Mouse (Mus musculus): ENCODE results near the gene Cryaa. TPM values are rescaled to one million over a fixed set of nuclear protein-coding genes. Genes with fewer than 3 reads are reported as not detected.

Cryaa gene
- polyA plus RNA-seq, 1 experiment from 2014 or later: not detected

- H3K27ac ChIP-seq (ENCODE audit: low read depth, low read length): no peak overlapping the region
- peaks cover 8% of the 10 kb centered on the region for H3K4me1 ChIP-seq (ENCODE audit: control insufficient read depth, insufficient read depth, low read length)
- no peak overlapping the region for H3K9ac ChIP-seq (ENCODE audit: low read length)
- H3K9me3 ChIP-seq (ENCODE audit: control insufficient read depth, low read length): no peaks in the 10 kb centered on the region
- no peak overlapping the region for H3K4me2 ChIP-seq (ENCODE audit: low read depth)
- H3K4me3 ChIP-seq (ENCODE audit: low read depth, low read length): no peak overlapping the region
- ATAC-seq (ENCODE audit: insufficient read depth, low FRiP score, low TSS enrichment) (no peak), DNase-seq (ENCODE audit: low spot score) (no peak)
- WGBS: 75% methylated on average over 8 of the region's 8 CpGs
- H3K36me3 ChIP-seq (ENCODE audit: control insufficient read depth, insufficient read depth, low read length): no peaks in the 10 kb centered on the region
- H3K27me3 ChIP-seq (ENCODE audit: control insufficient read depth, insufficient read depth, low read length): no peaks in the 10 kb centered on the region
Measured at GRCm38 (mm10) chr17:31671698-31672097, 5.9 kb upstream of the Cryaa start.

GRCm38 (mm10) chr17:31672279-31672678 is 5.3 kb upstream of the Cryaa start:
- Histone ChIP-seq H3K4me2 (ENCODE audit: low read depth) (no peak overlapping the region), H3K9ac (ENCODE audit: low read length) (no peak overlapping the region), H3K27ac (ENCODE audit: low read depth, low read length) (no peak overlapping the region), H3K36me3 (ENCODE audit: control insufficient read depth, insufficient read depth, low read length) (no peaks in the 10 kb centered on the region), H3K9me3 (ENCODE audit: control insufficient read depth, low read length) (no peaks in the 10 kb centered on the region), H3K4me1 (ENCODE audit: control insufficient read depth, insufficient read depth, low read length) (peaks cover 8% of the 10 kb centered on the region), H3K27me3 (ENCODE audit: control insufficient read depth, insufficient read depth, low read length) (no peaks in the 10 kb centered on the region), H3K4me3 (ENCODE audit: low read depth, low read length) (no peak overlapping the region)
- DNase-seq (ENCODE audit: low spot score): no peak
- 87% methylated on average over 12 of the region's 12 CpGs for WGBS
- no peak for ATAC-seq (ENCODE audit: insufficient read depth, low FRiP score, low TSS enrichment)

- H3K4me1 ChIP-seq (ENCODE audit: control insufficient read depth, insufficient read depth, low read length): peaks cover 8% of the 10 kb centered on the region
- H3K36me3 ChIP-seq (ENCODE audit: control insufficient read depth, insufficient read depth, low read length): no peaks in the 10 kb centered on the region
- no peak overlapping the region for H3K27ac ChIP-seq (ENCODE audit: low read depth, low read length)
- 92% methylated on average over 1 of the region's 1 CpGs for WGBS
- H3K4me2 ChIP-seq (ENCODE audit: low read depth): no peak overlapping the region
- ATAC-seq (ENCODE audit: insufficient read depth, low FRiP score, low TSS enrichment) (no peak), DNase-seq (ENCODE audit: low spot score) (no peak)
- no peaks in the 10 kb centered on the region for H3K9me3 ChIP-seq (ENCODE audit: control insufficient read depth, low read length)
- H3K27me3 ChIP-seq (ENCODE audit: control insufficient read depth, insufficient read depth, low read length): no peaks in the 10 kb centered on the region
- no peak overlapping the region for H3K9ac ChIP-seq (ENCODE audit: low read length)
- H3K4me3 ChIP-seq (ENCODE audit: low read depth, low read length): no peak overlapping the region
Measured at GRCm38 (mm10) chr17:31674426-31674825, 3.2 kb upstream of the Cryaa start.

GRCm38 (mm10) chr17:31680450-31680849 is 2.8 kb downstream of the Cryaa start:
- Histone ChIP-seq H3K27ac (ENCODE audit: low read depth, low read length) (no peak overlapping the region), H3K27me3 (ENCODE audit: control insufficient read depth, insufficient read depth, low read length) (no peaks in the 10 kb centered on the region), H3K36me3 (ENCODE audit: control insufficient read depth, insufficient read depth, low read length) (no peaks in the 10 kb centered on the region), H3K9me3 (ENCODE audit: control insufficient read depth, low read length) (no peaks in the 10 kb centered on the region), H3K4me3 (ENCODE audit: low read depth, low read length) (no peak overlapping the region), H3K9ac (ENCODE audit: low read length) (no peak overlapping the region), H3K4me1 (ENCODE audit: control insufficient read depth, insufficient read depth, low read length) (no peaks in the 10 kb centered on the region), H3K4me2 (ENCODE audit: low read depth) (no peak overlapping the region)
- no peak for ATAC-seq (ENCODE audit: insufficient read depth, low FRiP score, low TSS enrichment)
- 80% methylated on average over 2 of the region's 2 CpGs for WGBS
- DNase-seq (ENCODE audit: low spot score): no peak

- no peaks in the 10 kb centered on the region for H3K27me3 ChIP-seq (ENCODE audit: control insufficient read depth, insufficient read depth, low read length)
- H3K36me3 ChIP-seq (ENCODE audit: control insufficient read depth, insufficient read depth, low read length): no peaks in the 10 kb centered on the region
- H3K4me2 ChIP-seq (ENCODE audit: low read depth): no peak overlapping the region
- DNase-seq (ENCODE audit: low spot score): peak; percentile 82
- WGBS: 18% methylated on average over 17 of the region's 17 CpGs
- H3K9me3 ChIP-seq (ENCODE audit: control insufficient read depth, low read length): no peaks in the 10 kb centered on the region
- H3K9ac ChIP-seq (ENCODE audit: low read length): peak overlapping the region; percentile 11
- no peak overlapping the region for H3K4me3 ChIP-seq (ENCODE audit: low read depth, low read length)
- 0 out of 2 replicates have a peak, but pooled peaks cover 2% of the 10 kb centered on the region for H3K4me1 ChIP-seq (ENCODE audit: control insufficient read depth, insufficient read depth, low read length)
- no peak overlapping the region for H3K27ac ChIP-seq (ENCODE audit: low read depth, low read length)
- peak; percentile 81 for ATAC-seq (ENCODE audit: insufficient read depth, low FRiP score, low TSS enrichment)
Measured at GRCm38 (mm10) chr17:31685514-31686224, 8.1 kb downstream of the Cryaa start.

GRCm38 (mm10) chr17:31686225-31686564 is 8.6 kb downstream of the Cryaa start:
- H3K4me2 ChIP-seq (ENCODE audit: low read depth): no peak overlapping the region
- no peak overlapping the region for H3K27ac ChIP-seq (ENCODE audit: low read depth, low read length)
- H3K36me3 ChIP-seq (ENCODE audit: control insufficient read depth, insufficient read depth, low read length): no peaks in the 10 kb centered on the region
- WGBS: 45% methylated on average over 3 of the region's 3 CpGs
- no peaks in the 10 kb centered on the region for H3K9me3 ChIP-seq (ENCODE audit: control insufficient read depth, low read length)
- H3K27me3 ChIP-seq (ENCODE audit: control insufficient read depth, insufficient read depth, low read length): no peaks in the 10 kb centered on the region
- peak overlapping the region; percentile 11 for H3K9ac ChIP-seq (ENCODE audit: low read length)
- ATAC-seq (ENCODE audit: insufficient read depth, low FRiP score, low TSS enrichment): no peak
- H3K4me1 ChIP-seq (ENCODE audit: control insufficient read depth, insufficient read depth, low read length): 0 out of 2 replicates have a peak, but pooled peaks cover 2% of the 10 kb centered on the region
- no peak overlapping the region for H3K4me3 ChIP-seq (ENCODE audit: low read depth, low read length)
- DNase-seq (ENCODE audit: low spot score): peak; percentile 34

GRCm38 (mm10) chr17:31688112-31688511 is 10.5 kb downstream of the Cryaa start:
- H3K9ac ChIP-seq (ENCODE audit: low read length): no peak overlapping the region
- ATAC-seq (ENCODE audit: insufficient read depth, low FRiP score, low TSS enrichment) (no peak), DNase-seq (ENCODE audit: low spot score) (no peak)
- no peaks in the 10 kb centered on the region for H3K27me3 ChIP-seq (ENCODE audit: control insufficient read depth, insufficient read depth, low read length)
- H3K4me3 ChIP-seq (ENCODE audit: low read depth, low read length): no peak overlapping the region
- H3K4me1 ChIP-seq (ENCODE audit: control insufficient read depth, insufficient read depth, low read length): 0 out of 2 replicates have a peak, but pooled peaks cover 2% of the 10 kb centered on the region
- H3K4me2 ChIP-seq (ENCODE audit: low read depth): no peak overlapping the region
- no peaks in the 10 kb centered on the region for H3K36me3 ChIP-seq (ENCODE audit: control insufficient read depth, insufficient read depth, low read length)
- no peak overlapping the region for H3K27ac ChIP-seq (ENCODE audit: low read depth, low read length)
- WGBS: 71% methylated on average over 9 of the region's 9 CpGs
- H3K9me3 ChIP-seq (ENCODE audit: control insufficient read depth, low read length): no peaks in the 10 kb centered on the region

- no peak overlapping the region for H3K4me3 ChIP-seq (ENCODE audit: low read depth, low read length)
- 59% methylated on average over 1 of the region's 1 CpGs for WGBS
- no peak overlapping the region for H3K9ac ChIP-seq (ENCODE audit: low read length)
- no peak for ATAC-seq (ENCODE audit: insufficient read depth, low FRiP score, low TSS enrichment)
- H3K4me1 ChIP-seq (ENCODE audit: control insufficient read depth, insufficient read depth, low read length): 0 out of 2 replicates have a peak, but pooled peaks cover 4% of the 10 kb centered on the region
- no peaks in the 10 kb centered on the region for H3K9me3 ChIP-seq (ENCODE audit: control insufficient read depth, low read length)
- H3K27ac ChIP-seq (ENCODE audit: low read depth, low read length): no peak overlapping the region
- no peak overlapping the region for H3K4me2 ChIP-seq (ENCODE audit: low read depth)
- no peak for DNase-seq (ENCODE audit: low spot score)
- no peaks in the 10 kb centered on the region for H3K27me3 ChIP-seq (ENCODE audit: control insufficient read depth, insufficient read depth, low read length)
- no peaks in the 10 kb centered on the region for H3K36me3 ChIP-seq (ENCODE audit: control insufficient read depth, insufficient read depth, low read length)
Measured at GRCm38 (mm10) chr17:31689606-31690005, 12.0 kb downstream of the Cryaa start.

GRCm38 (mm10) chr17:31692918-31693317 is 15.3 kb downstream of the Cryaa start:
- no peak overlapping the region for H3K4me2 ChIP-seq (ENCODE audit: low read depth)
- no peak overlapping the region for H3K27ac ChIP-seq (ENCODE audit: low read depth, low read length)
- DNase-seq (ENCODE audit: low spot score): no peak
- H3K9ac ChIP-seq (ENCODE audit: low read length): no peak overlapping the region
- WGBS: 39% methylated on average over 5 of the region's 5 CpGs
- H3K36me3 ChIP-seq (ENCODE audit: control insufficient read depth, insufficient read depth, low read length): no peaks in the 10 kb centered on the region
- no peaks in the 10 kb centered on the region for H3K27me3 ChIP-seq (ENCODE audit: control insufficient read depth, insufficient read depth, low read length)
- ATAC-seq (ENCODE audit: insufficient read depth, low FRiP score, low TSS enrichment): 0 out of 2 replicates have a peak, but pooled peaks have one; percentile 9
- no peaks in the 10 kb centered on the region for H3K9me3 ChIP-seq (ENCODE audit: control insufficient read depth, low read length)
- no peak overlapping the region for H3K4me3 ChIP-seq (ENCODE audit: low read depth, low read length)
- 0 out of 2 replicates have a peak, but pooled peaks cover 2% of the 10 kb centered on the region for H3K4me1 ChIP-seq (ENCODE audit: control insufficient read depth, insufficient read depth, low read length)

Data from neural tube, embryonic 11.5 days (tissue).